Mouse (Mus musculus): Measurements from ENCODE around the gene Alyref. TPM values are rescaled to one million over a fixed set of nuclear protein-coding genes. Genes with fewer than 3 reads are reported as not detected.

The Alyref gene
- polyA plus RNA-seq, 1 experiment from 2014 or later, result 361 TPM

DNA sequence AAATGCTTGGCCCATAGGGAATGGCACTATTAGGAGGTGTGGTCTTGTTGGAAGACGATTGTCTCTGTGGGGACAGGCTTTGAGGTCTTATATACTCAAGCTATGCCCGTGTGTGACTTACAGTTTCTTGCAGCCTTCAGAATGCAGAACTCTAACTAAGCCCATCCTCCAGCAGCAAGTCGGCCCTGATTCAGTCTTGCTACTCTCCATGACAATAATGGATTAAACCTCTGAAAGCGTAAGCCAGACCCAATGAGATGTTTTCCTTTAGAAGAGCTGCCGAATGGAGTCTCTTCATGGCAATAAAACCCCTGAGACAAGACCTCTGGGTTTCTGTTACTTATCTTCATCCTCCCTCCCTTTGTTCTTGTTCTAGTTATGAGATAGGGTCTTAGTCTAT, 36.6 kb upstream of the Alyref start:
- 82% methylated on average over 5 of the region's 5 CpGs for WGBS
- DNase-seq (ENCODE audit: low spot score) (no peak), ATAC-seq (replicated peaks; ENCODE audit: low FRiP score, low read depth) (no peak)

DNA sequence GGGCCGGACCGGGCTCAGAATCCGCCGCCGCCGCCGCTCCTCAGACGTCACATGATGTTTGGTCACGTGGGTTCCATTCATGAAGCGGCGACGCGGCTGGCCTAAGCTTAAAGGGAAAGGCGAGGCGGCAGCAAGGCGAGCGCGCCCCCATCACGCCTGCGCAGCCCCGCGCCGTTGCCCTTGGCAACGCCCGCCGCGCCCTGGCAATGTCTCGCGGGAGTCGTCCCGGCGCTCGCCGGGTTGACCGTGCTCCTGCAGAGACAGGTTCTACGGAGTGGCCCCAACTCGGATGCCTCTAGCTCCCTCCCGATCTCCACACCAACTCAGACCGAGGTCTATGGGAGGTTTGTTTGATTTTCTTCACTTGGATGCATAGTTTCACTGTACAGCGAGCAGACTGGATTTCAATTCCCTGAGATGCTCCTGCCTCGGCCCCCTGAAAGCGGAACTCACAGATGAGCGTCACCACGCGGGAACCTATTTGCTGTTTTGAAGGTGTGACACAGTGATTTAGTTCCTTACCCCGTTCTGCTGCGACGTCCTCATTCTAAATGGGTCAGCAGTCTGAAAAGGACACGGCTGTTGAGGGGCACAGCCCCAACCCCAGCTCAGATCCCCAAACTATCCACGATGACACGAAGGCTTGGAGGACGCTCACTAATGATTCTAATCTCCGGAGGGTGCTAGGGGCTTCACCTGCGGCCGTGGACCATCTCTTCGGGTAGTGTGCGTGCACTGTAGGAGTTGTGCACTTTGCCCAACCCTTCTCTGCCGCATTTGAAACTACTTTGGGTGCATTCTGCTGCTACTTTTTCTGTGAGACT, 35.6 kb upstream of the Alyref start, which contains the start of gene Mafg:
Mafg (minus strand) TSS at position 81 of the 824 bp plus-strand sequence.
- peak within 1 kb of the TSS; percentile 99 for H3K4me3 ChIP-seq (replicated peaks; ENCODE audit: low read depth, low read length)
- peaks cover 20% of the 10 kb centered on the region for H3K4me1 ChIP-seq (replicated peaks; ENCODE audit: insufficient read depth, low read length)
- DNase-seq (ENCODE audit: low spot score) (peak; percentile 98), ATAC-seq (replicated peaks; ENCODE audit: low FRiP score, low read depth) (peak; percentile 81)
- no peak for TF ChIP-seq CTCF (IDR thresholded peaks at IDR 0.05; ENCODE audit: low read depth)
- 14% methylated on average over 58 of the region's 58 CpGs for WGBS
- H3K4me2 ChIP-seq (ENCODE audit: low read length), result peak within 1 kb of the TSS; percentile 96
- peaks cover 5% of the 10 kb centered on the region; the same call in 1 of the 2 replicates for H3K36me3 ChIP-seq (ENCODE audit: insufficient read depth, low read length)
- H3K9ac ChIP-seq (ENCODE audit: low read depth, low read length), result peak within 1 kb of the TSS; percentile 86
- no peaks in the 10 kb centered on the region for H3K9me3 ChIP-seq (replicated peaks; ENCODE audit: low read length)
- no peaks in the 10 kb centered on the region for H3K27me3 ChIP-seq (ENCODE audit: insufficient read depth, low read length)
- peak within 1 kb of the TSS; percentile 95 for H3K27ac ChIP-seq

More for the DNA sequence above, 36.6 kb upstream of the Alyref start:
- TF ChIP-seq CTCF (IDR thresholded peaks at IDR 0.05; ENCODE audit: low read depth), result no peak
- no peak overlapping the region for H3K4me3 ChIP-seq (replicated peaks; ENCODE audit: low read depth, low read length)
- H3K9me3 ChIP-seq (replicated peaks; ENCODE audit: low read length), result no peaks in the 10 kb centered on the region
- no peak overlapping the region for H3K9ac ChIP-seq (ENCODE audit: low read depth, low read length)
- H3K4me1 ChIP-seq (replicated peaks; ENCODE audit: insufficient read depth, low read length), result peaks cover 16% of the 10 kb centered on the region
- no peaks in the 10 kb centered on the region for H3K36me3 ChIP-seq (ENCODE audit: insufficient read depth, low read length)
- H3K27ac ChIP-seq, result no peak overlapping the region
- H3K27me3 ChIP-seq (ENCODE audit: insufficient read depth, low read length), result no peaks in the 10 kb centered on the region
- no peak overlapping the region for H3K4me2 ChIP-seq (ENCODE audit: low read length)

- Histone ChIP-seq H3K9me3 (replicated peaks; ENCODE audit: low read length) (no peaks in the 10 kb centered on the region), H3K27ac (peak overlapping the region; percentile 95)
Measured at GRCm38 (mm10) chr11:120632559-120633519, 34.7 kb upstream of the Alyref start.

GRCm38 (mm10) chr11:120631726-120632448, 33.7 kb upstream of the Alyref start:
- ATAC-seq (replicated peaks; ENCODE audit: low FRiP score, low read depth), result no peak
- H3K27me3 ChIP-seq (ENCODE audit: insufficient read depth, low read length), result no peaks in the 10 kb centered on the region
- H3K9ac ChIP-seq (ENCODE audit: low read depth, low read length), result peak overlapping the region; percentile 86
- no peak for TF ChIP-seq CTCF (IDR thresholded peaks at IDR 0.05; ENCODE audit: low read depth)
- peaks cover 15% of the 10 kb centered on the region for H3K36me3 ChIP-seq (ENCODE audit: insufficient read depth, low read length)
- H3K4me2 ChIP-seq (ENCODE audit: low read length), result peak overlapping the region; percentile 96
- no peak for DNase-seq (ENCODE audit: low spot score)
- peak overlapping the region; percentile 95 for H3K27ac ChIP-seq
- peaks cover 20% of the 10 kb centered on the region for H3K4me1 ChIP-seq (replicated peaks; ENCODE audit: insufficient read depth, low read length)
- 47% methylated on average over 4 of the region's 4 CpGs for WGBS
- peak overlapping the region; percentile 99 for H3K4me3 ChIP-seq (replicated peaks; ENCODE audit: low read depth, low read length)
- H3K9me3 ChIP-seq (replicated peaks; ENCODE audit: low read length), result no peaks in the 10 kb centered on the region

More at GRCm38 (mm10) chr11:120632559-120633519, 34.7 kb upstream of the Alyref start:
- Histone ChIP-seq H3K9ac (ENCODE audit: low read depth, low read length) (peak overlapping the region; percentile 86), H3K27me3 (ENCODE audit: insufficient read depth, low read length) (no peaks in the 10 kb centered on the region), H3K4me3 (replicated peaks; ENCODE audit: low read depth, low read length) (peak overlapping the region; percentile 99), H3K4me1 (replicated peaks; ENCODE audit: insufficient read depth, low read length) (peaks cover 20% of the 10 kb centered on the region), H3K36me3 (ENCODE audit: insufficient read depth, low read length) (peaks cover 8% of the 10 kb centered on the region; the same call in 1 of the 2 replicates), H3K4me2 (ENCODE audit: low read length) (peak overlapping the region; percentile 96)
- ATAC-seq (replicated peaks; ENCODE audit: low FRiP score, low read depth), result peak; percentile 70
- DNase-seq (ENCODE audit: low spot score), result peak; percentile 71
- no peak for TF ChIP-seq CTCF (IDR thresholded peaks at IDR 0.05; ENCODE audit: low read depth)
- WGBS, result under 1% methylated on average over 105 of the region's 116 CpGs

GRCm38 (mm10) chr11:120630881-120631725, 32.9 kb upstream of the Alyref start:
- Histone ChIP-seq H3K9me3 (replicated peaks; ENCODE audit: low read length) (no peaks in the 10 kb centered on the region), H3K4me3 (replicated peaks; ENCODE audit: low read depth, low read length) (peak overlapping the region; percentile 99; the same call in 1 of the 2 replicates), H3K36me3 (ENCODE audit: insufficient read depth, low read length) (peaks cover 15% of the 10 kb centered on the region), H3K4me2 (ENCODE audit: low read length) (peak overlapping the region; percentile 96), H3K27ac (peak overlapping the region; percentile 95), H3K4me1 (replicated peaks; ENCODE audit: insufficient read depth, low read length) (peaks cover 20% of the 10 kb centered on the region), H3K27me3 (ENCODE audit: insufficient read depth, low read length) (no peaks in the 10 kb centered on the region), H3K9ac (ENCODE audit: low read depth, low read length) (peak overlapping the region; percentile 86; the same call in 1 of the 2 replicates)
- no peak for TF ChIP-seq CTCF (IDR thresholded peaks at IDR 0.05; ENCODE audit: low read depth)
- no peak for DNase-seq (ENCODE audit: low spot score)
- WGBS, result 25% methylated on average over 7 of the region's 7 CpGs
- no peak for ATAC-seq (replicated peaks; ENCODE audit: low FRiP score, low read depth)

Measured in kidney, postnatal 0 days (tissue).